Mouse (Mus musculus): Measurements from ENCODE around the gene Thumpd2.

DNA sequence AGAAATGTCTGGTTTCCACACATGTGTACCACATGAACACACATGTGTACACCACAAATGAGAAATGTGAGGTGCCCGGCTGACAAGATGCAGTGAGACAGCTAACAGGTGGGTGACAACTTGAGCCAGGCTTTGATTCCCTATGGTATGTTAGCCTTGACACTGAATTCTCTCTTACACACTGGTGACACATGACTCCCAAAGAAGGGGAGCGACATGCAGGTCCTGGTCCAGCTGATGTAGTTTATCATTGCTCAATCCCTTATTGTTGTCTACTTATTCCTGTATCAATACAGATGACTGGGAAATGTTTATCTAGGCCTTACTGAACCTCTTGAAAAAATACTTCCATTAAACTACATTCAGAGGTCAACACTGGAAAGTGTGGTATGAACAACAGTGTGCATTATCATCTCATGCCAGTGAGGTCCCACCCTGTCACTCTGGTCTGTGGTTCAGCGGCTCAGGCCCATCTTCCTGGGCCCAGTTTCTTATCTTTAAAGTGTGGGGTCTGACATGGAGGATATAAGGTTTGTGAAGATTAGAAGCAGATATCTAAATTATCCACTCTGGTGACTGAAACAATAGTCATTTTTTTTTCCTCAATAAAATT, 32.9 kb downstream of the Thumpd2 start:
- no peak for TF ChIP-seq CTCF (IDR thresholded peaks at IDR 0.05; ENCODE audit: borderline replicate concordance, control insufficient read depth, extremely low read depth, insufficient read depth, low read length, poor library complexity)
- TF ChIP-seq POLR2A (IDR thresholded peaks at IDR 0.05; ENCODE audit: control insufficient read depth, extremely low read depth, insufficient read depth, low read length, poor library complexity): no peak
